Mouse (Mus musculus): Measurements from ENCODE around the gene Hap1. TPM values are rescaled to one million over a fixed set of nuclear protein-coding genes. Genes with fewer than 3 reads are reported as not detected.
"Not testable (repeated sequence)": the region's sequence is repeated elsewhere in the genome, so short reads cannot be mapped to it uniquely, and the experiment has no call there.

The Hap1 gene
- polyA plus RNA-seq, 1 experiment from 2014 or later, result 1.5 TPM

GRCm38 (mm10) chr11:100352076-100352857 is 3.7 kb downstream of the Hap1 start:
- H3K4me1 ChIP-seq (replicated peaks; ENCODE audit: control insufficient read depth, insufficient read depth, low read length), result peaks cover 3% of the 10 kb centered on the region; the same call in 1 of the 2 replicates
- no peak overlapping the region for H3K4me2 ChIP-seq
- no peak overlapping the region for H3K4me3 ChIP-seq (ENCODE audit: low read depth, low read length)
- DNase-seq (ENCODE audit: low spot score) (no peak), ATAC-seq (replicated peaks; ENCODE audit: low FRiP score) (no peak)
- H3K9me3 ChIP-seq (ENCODE audit: control insufficient read depth, low read length), result no peaks in the 10 kb centered on the region
- WGBS, result 29% methylated on average over 10 of the region's 10 CpGs
- no peak overlapping the region for H3K9ac ChIP-seq (ENCODE audit: low read depth, low read length)
- no peaks in the 10 kb centered on the region for H3K36me3 ChIP-seq (ENCODE audit: control insufficient read depth, insufficient read depth, low read length)
- H3K27me3 ChIP-seq (replicated peaks; ENCODE audit: control insufficient read depth, insufficient read depth, low read length), result peaks cover 57% of the 10 kb centered on the region
- no peak overlapping the region for H3K27ac ChIP-seq (ENCODE audit: low read depth, low read length)

- WGBS, result 71% methylated on average over 10 of the region's 10 CpGs
- no peak overlapping the region for H3K4me3 ChIP-seq (ENCODE audit: low read depth, low read length)
- ATAC-seq (replicated peaks; ENCODE audit: low FRiP score) (no peak), DNase-seq (ENCODE audit: low spot score) (no peak)
- H3K27me3 ChIP-seq (replicated peaks; ENCODE audit: control insufficient read depth, insufficient read depth, low read length), result peaks cover 3% of the 10 kb centered on the region; the same call in 1 of the 2 replicates
- no peak overlapping the region for H3K9ac ChIP-seq (ENCODE audit: low read depth, low read length)
- no peak overlapping the region for H3K4me2 ChIP-seq
- H3K36me3 ChIP-seq (ENCODE audit: control insufficient read depth, insufficient read depth, low read length), result no peaks in the 10 kb centered on the region
- H3K27ac ChIP-seq (ENCODE audit: low read depth, low read length), result no peak overlapping the region
- no peaks in the 10 kb centered on the region for H3K9me3 ChIP-seq (ENCODE audit: control insufficient read depth, low read length)
- H3K4me1 ChIP-seq (replicated peaks; ENCODE audit: control insufficient read depth, insufficient read depth, low read length), result no peaks in the 10 kb centered on the region
Measured at GRCm38 (mm10) chr11:100344269-100344668, 11.7 kb downstream of the Hap1 start.

- no peak for DNase-seq (ENCODE audit: low spot score)
- Histone ChIP-seq H3K4me2 (no peak overlapping the region), H3K27ac (ENCODE audit: low read depth, low read length) (no peak overlapping the region), H3K9ac (ENCODE audit: low read depth, low read length) (no peak overlapping the region), H3K9me3 (ENCODE audit: control insufficient read depth, low read length) (no peaks in the 10 kb centered on the region), H3K27me3 (replicated peaks; ENCODE audit: control insufficient read depth, insufficient read depth, low read length) (peaks cover 3% of the 10 kb centered on the region), H3K4me3 (ENCODE audit: low read depth, low read length) (no peak overlapping the region), H3K4me1 (replicated peaks; ENCODE audit: control insufficient read depth, insufficient read depth, low read length) (no peaks in the 10 kb centered on the region), H3K36me3 (ENCODE audit: control insufficient read depth, insufficient read depth, low read length) (no peaks in the 10 kb centered on the region)
- no peak for ATAC-seq (replicated peaks; ENCODE audit: low FRiP score)
- WGBS, result 73% methylated on average over 3 of the region's 3 CpGs
Measured at GRCm38 (mm10) chr11:100335731-100336130, 20.2 kb downstream of the Hap1 start.

- no peak for ATAC-seq (replicated peaks; ENCODE audit: low FRiP score)
- Histone ChIP-seq H3K9ac (ENCODE audit: low read depth, low read length) (no peak within 1 kb of the TSS), H3K27ac (ENCODE audit: low read depth, low read length) (no peak within 1 kb of the TSS), H3K4me2 (no peak within 1 kb of the TSS), H3K4me3 (ENCODE audit: low read depth, low read length) (no peak within 1 kb of the TSS), H3K27me3 (replicated peaks; ENCODE audit: control insufficient read depth, insufficient read depth, low read length) (peaks cover 5% of the 10 kb centered on the region), H3K36me3 (ENCODE audit: control insufficient read depth, insufficient read depth, low read length) (no peaks in the 10 kb centered on the region), H3K9me3 (ENCODE audit: control insufficient read depth, low read length) (no peaks in the 10 kb centered on the region), H3K4me1 (replicated peaks; ENCODE audit: control insufficient read depth, insufficient read depth, low read length) (no peaks in the 10 kb centered on the region)
- 73% methylated on average over 6 of the region's 6 CpGs for WGBS
- DNase-seq (ENCODE audit: low spot score), result no peak
Measured at GRCm38 (mm10) chr11:100333944-100334457, 21.9 kb downstream of the Hap1 start, which contains the start of gene Gast. Gene Gast (plus strand): TSS chr11:100334407.

GRCm38 (mm10) chr11:100332766-100333515 is 23.0 kb downstream of the Hap1 start:
- no peaks in the 10 kb centered on the region for H3K4me1 ChIP-seq (replicated peaks; ENCODE audit: control insufficient read depth, insufficient read depth, low read length)
- WGBS, result 67% methylated on average over 9 of the region's 9 CpGs
- no peak overlapping the region for H3K27ac ChIP-seq (ENCODE audit: low read depth, low read length)
- H3K27me3 ChIP-seq (replicated peaks; ENCODE audit: control insufficient read depth, insufficient read depth, low read length), result 0 out of 2 replicates have a peak, but pooled peaks cover 2% of the 10 kb centered on the region
- H3K4me2 ChIP-seq, result no peak overlapping the region
- ATAC-seq (replicated peaks; ENCODE audit: low FRiP score) (no peak), DNase-seq (ENCODE audit: low spot score) (no peak)
- H3K4me3 ChIP-seq (ENCODE audit: low read depth, low read length), result no peak overlapping the region
- no peaks in the 10 kb centered on the region for H3K9me3 ChIP-seq (ENCODE audit: control insufficient read depth, low read length)
- H3K9ac ChIP-seq (ENCODE audit: low read depth, low read length), result no peak overlapping the region
- no peaks in the 10 kb centered on the region for H3K36me3 ChIP-seq (ENCODE audit: control insufficient read depth, insufficient read depth, low read length)

GRCm38 (mm10) chr11:100330816-100331375 is 25.0 kb downstream of the Hap1 start:
- not testable (repeated sequence) for H3K4me1 ChIP-seq (replicated peaks; ENCODE audit: control insufficient read depth, insufficient read depth, low read length); H3K9me3 ChIP-seq (ENCODE audit: control insufficient read depth, low read length); H3K4me3 ChIP-seq (ENCODE audit: low read depth, low read length); ATAC-seq (replicated peaks; ENCODE audit: low FRiP score); H3K4me2 ChIP-seq; H3K27me3 ChIP-seq (replicated peaks; ENCODE audit: control insufficient read depth, insufficient read depth, low read length); H3K36me3 ChIP-seq (ENCODE audit: control insufficient read depth, insufficient read depth, low read length); DNase-seq (ENCODE audit: low spot score); H3K9ac ChIP-seq (ENCODE audit: low read depth, low read length); H3K27ac ChIP-seq (ENCODE audit: low read depth, low read length)
- 60% methylated on average over 8 of the region's 8 CpGs for WGBS

- no peak for DNase-seq (ENCODE audit: low spot score)
- no peak overlapping the region for H3K9ac ChIP-seq (ENCODE audit: low read depth, low read length)
- no peak overlapping the region for H3K27ac ChIP-seq (ENCODE audit: low read depth, low read length)
- 0 out of 2 replicates have a peak, but pooled peaks cover 2% of the 10 kb centered on the region for H3K27me3 ChIP-seq (replicated peaks; ENCODE audit: control insufficient read depth, insufficient read depth, low read length)
- no peaks in the 10 kb centered on the region for H3K4me1 ChIP-seq (replicated peaks; ENCODE audit: control insufficient read depth, insufficient read depth, low read length)
- H3K4me2 ChIP-seq, result no peak overlapping the region
- ATAC-seq (replicated peaks; ENCODE audit: low FRiP score), result no peak
- H3K36me3 ChIP-seq (ENCODE audit: control insufficient read depth, insufficient read depth, low read length), result no peaks in the 10 kb centered on the region
- 62% methylated on average over 16 of the region's 16 CpGs for WGBS
- H3K4me3 ChIP-seq (ENCODE audit: low read depth, low read length), result no peak overlapping the region
- H3K9me3 ChIP-seq (ENCODE audit: control insufficient read depth, low read length), result no peaks in the 10 kb centered on the region
Measured at GRCm38 (mm10) chr11:100330235-100330634, 25.7 kb downstream of the Hap1 start.

GRCm38 (mm10) chr11:100327761-100328160 is 28.2 kb downstream of the Hap1 start:
- Histone ChIP-seq H3K4me3 (ENCODE audit: low read depth, low read length) (no peak overlapping the region), H3K27me3 (replicated peaks; ENCODE audit: control insufficient read depth, insufficient read depth, low read length) (0 out of 2 replicates have a peak, but pooled peaks cover 2% of the 10 kb centered on the region), H3K9me3 (ENCODE audit: control insufficient read depth, low read length) (no peaks in the 10 kb centered on the region), H3K9ac (ENCODE audit: low read depth, low read length) (no peak overlapping the region), H3K27ac (ENCODE audit: low read depth, low read length) (no peak overlapping the region), H3K4me2 (no peak overlapping the region), H3K4me1 (replicated peaks; ENCODE audit: control insufficient read depth, insufficient read depth, low read length) (no peaks in the 10 kb centered on the region), H3K36me3 (ENCODE audit: control insufficient read depth, insufficient read depth, low read length) (no peaks in the 10 kb centered on the region)
- WGBS, result 75% methylated on average over 6 of the region's 6 CpGs
- no peak for DNase-seq (ENCODE audit: low spot score)
- ATAC-seq (replicated peaks; ENCODE audit: low FRiP score), result no peak

All from liver, embryonic 11.5 days (tissue).